Mouse (Mus musculus) lung, embryonic 15.5 days (tissue): ENCODE data around the gene Aldh3b2. TPM values are rescaled to one million over a fixed set of nuclear protein-coding genes. Genes with fewer than 3 reads are reported as not detected.
A peak's percentile ranks its signal among the peaks of the same experiment; 100 is the strongest.

Source experiments
- ATAC-seq: fragments of 200-750 bp; cut with Nextera tagmentation; 2 replicates; pipeline ENCODE4 v1.8.0; 2017; ENCODE audit warnings: moderate number of reproducible peaks, borderline replicate concordance; ENCODE audit not compliant: low FRiP score, low TSS enrichment; ENCODE audit errors: extremely low read depth
- H3K27ac ChIP-seq: fragments of 300-500 bp; sonication (generic); 2 replicates; pipeline ENCODE4 v1.5.1; 2015; ENCODE audit warnings: moderate library complexity, mild to moderate bottlenecking, inconsistent platforms
- H3K27me3 ChIP-seq: fragments of 300-500 bp; sonication (generic); 2 replicates; pipeline ENCODE4 v1.6.1; 2015; ENCODE audit warnings: inconsistent platforms
- H3K36me3 ChIP-seq: fragments of 300-500 bp; sonication (generic); 2 replicates; pipeline ENCODE4 v1.6.1; 2015; ENCODE audit warnings: inconsistent platforms
- H3K4me1 ChIP-seq: fragments of 300-500 bp; sonication (generic); 2 replicates; pipeline ENCODE4 v1.6.1; 2015; ENCODE audit warnings: inconsistent platforms
- H3K4me2 ChIP-seq: fragments of 300-500 bp; sonication (generic); 2 replicates; pipeline ENCODE4 v1.6.1; 2015; ENCODE audit warnings: inconsistent platforms, mild to moderate bottlenecking, moderate library complexity
- H3K4me3 ChIP-seq: fragments of 300-500 bp; sonication (generic); 2 replicates; pipeline ENCODE4 v1.5.1; 2015; ENCODE audit warnings: mild to moderate bottlenecking, inconsistent platforms
- H3K9ac ChIP-seq: fragments of 300-500 bp; sonication (generic); 2 replicates; pipeline ENCODE4 v1.6.1; 2015; ENCODE audit warnings: inconsistent platforms
- H3K9me3 ChIP-seq: fragments of 300-500 bp; sonication (generic); 2 replicates; pipeline ENCODE4 v1.6.1; 2016; ENCODE audit warnings: inconsistent platforms
- WGBS: fragments of 180-500 bp; shearing (Covaris S2); methylation state at CpG from one replicate; pipeline ENCODE4 v1.1.7; 2015; 5-methylcytosine and 5-hydroxymethylcytosine counted together
- polyA plus RNA-seq: library from polyadenylated mRNA; unstranded; fragments of >200 nt; fragmentation: Nextera tagmentation; extraction: Ambion mirVana; gene quantifications from 2 replicates; pipeline ENCODE4 v1.2.1, GENCODE M21; 2015

Gene Aldh3b2
- polyA plus RNA-seq, 1 experiment from 2014 or later, result 1.5 TPM

GRCm38 (mm10) chr19:3930262-3931057, 41.7 kb upstream of the Aldh3b2 start:
- ATAC-seq, result no peak
- Histone ChIP-seq H3K9ac (no peak overlapping the region), H3K4me3 (no peak overlapping the region), H3K27ac (peak overlapping the region; percentile 88), H3K9me3 (no peaks in the 10 kb centered on the region), H3K36me3 (no peaks in the 10 kb centered on the region), H3K4me2 (no peak overlapping the region; the same call in 1 of the 2 replicates), H3K27me3 (no peaks in the 10 kb centered on the region), H3K4me1 (peaks cover 44% of the 10 kb centered on the region)
- WGBS, result 58% methylated on average over 21 of the region's 21 CpGs

- Histone ChIP-seq H3K4me3 (no peak overlapping the region), H3K27ac (no peak overlapping the region), H3K9ac (no peak overlapping the region), H3K4me1 (peaks cover 42% of the 10 kb centered on the region), H3K9me3 (no peaks in the 10 kb centered on the region), H3K36me3 (no peaks in the 10 kb centered on the region), H3K27me3 (no peaks in the 10 kb centered on the region), H3K4me2 (no peak overlapping the region)
- no peak for ATAC-seq
- 88% methylated on average over 9 of the region's 9 CpGs for WGBS
These were observed 40.4 kb upstream of the Aldh3b2 start for GRCm38 (mm10) chr19:3931716-3932115.

GRCm38 (mm10) chr19:3935032-3935895, 36.9 kb upstream of the Aldh3b2 start, which contains the start of gene Unc93b1:
Gene Unc93b1, plus strand, starts transcription at chr19:3935186.
- Histone ChIP-seq H3K9ac (peak within 1 kb of the TSS; percentile 38), H3K27me3 (no peaks in the 10 kb centered on the region), H3K4me2 (peak within 1 kb of the TSS; percentile 69), H3K4me3 (peak within 1 kb of the TSS; percentile 46), H3K4me1 (peaks cover 24% of the 10 kb centered on the region), H3K9me3 (no peaks in the 10 kb centered on the region), H3K36me3 (no peaks in the 10 kb centered on the region), H3K27ac (no peak within 1 kb of the TSS; the same call in 1 of the 2 replicates)
- ATAC-seq, result peak; percentile 88
- WGBS, result 6% methylated on average over 42 of the region's 42 CpGs

- ATAC-seq, result peak; percentile 13
These were observed 36.0 kb upstream of the Aldh3b2 start for GRCm38 (mm10) chr19:3935896-3936850.

GRCm38 (mm10) chr19:3942315-3942714, 29.8 kb upstream of the Aldh3b2 start:
- no peak overlapping the region for H3K4me3 ChIP-seq
- ATAC-seq, result no peak
- no peaks in the 10 kb centered on the region for H3K9me3 ChIP-seq
- no peaks in the 10 kb centered on the region for H3K4me1 ChIP-seq
- H3K36me3 ChIP-seq, result no peaks in the 10 kb centered on the region
- no peak overlapping the region for H3K27ac ChIP-seq
- H3K9ac ChIP-seq, result no peak overlapping the region
- H3K27me3 ChIP-seq, result no peaks in the 10 kb centered on the region
- no peak overlapping the region for H3K4me2 ChIP-seq
- 77% methylated on average over 7 of the region's 7 CpGs for WGBS

More at GRCm38 (mm10) chr19:3935896-3936850, 36.0 kb upstream of the Aldh3b2 start:
- H3K4me2 ChIP-seq, result peak overlapping the region; percentile 69
- WGBS, result 5% methylated on average over 22 of the region's 22 CpGs
- H3K27ac ChIP-seq, result no peak overlapping the region
- H3K27me3 ChIP-seq, result no peaks in the 10 kb centered on the region
- peak overlapping the region; percentile 38 for H3K9ac ChIP-seq
- H3K4me1 ChIP-seq, result peaks cover 15% of the 10 kb centered on the region
- H3K4me3 ChIP-seq, result peak overlapping the region; percentile 46
- H3K36me3 ChIP-seq, result no peaks in the 10 kb centered on the region
- H3K9me3 ChIP-seq, result no peaks in the 10 kb centered on the region

GRCm38 (mm10) chr19:3942986-3943735, 29.0 kb upstream of the Aldh3b2 start:
- Histone ChIP-seq H3K4me2 (peak overlapping the region; percentile 42), H3K27ac (no peak overlapping the region), H3K9ac (no peak overlapping the region), H3K27me3 (no peaks in the 10 kb centered on the region), H3K9me3 (no peaks in the 10 kb centered on the region), H3K36me3 (no peaks in the 10 kb centered on the region), H3K4me3 (no peak overlapping the region), H3K4me1 (no peaks in the 10 kb centered on the region)
- ATAC-seq, result no peak
- WGBS, result 17% methylated on average over 27 of the region's 27 CpGs

GRCm38 (mm10) chr19:3945872-3946564, 26.1 kb upstream of the Aldh3b2 start:
- no peaks in the 10 kb centered on the region for H3K4me1 ChIP-seq
- ATAC-seq, result no peak
- no peak overlapping the region for H3K27ac ChIP-seq
- no peak overlapping the region for H3K4me2 ChIP-seq
- no peak overlapping the region for H3K9ac ChIP-seq
- 21% methylated on average over 10 of the region's 10 CpGs for WGBS
- no peaks in the 10 kb centered on the region for H3K36me3 ChIP-seq
- no peaks in the 10 kb centered on the region for H3K27me3 ChIP-seq
- no peaks in the 10 kb centered on the region for H3K9me3 ChIP-seq
- no peak overlapping the region for H3K4me3 ChIP-seq

GRCm38 (mm10) chr19:3946715-3947114, 25.4 kb upstream of the Aldh3b2 start:
- 12% methylated on average over 2 of the region's 2 CpGs for WGBS
- Histone ChIP-seq H3K27me3 (no peaks in the 10 kb centered on the region), H3K36me3 (no peaks in the 10 kb centered on the region), H3K4me1 (no peaks in the 10 kb centered on the region), H3K9ac (no peak overlapping the region), H3K4me3 (no peak overlapping the region), H3K4me2 (no peak overlapping the region), H3K27ac (no peak overlapping the region), H3K9me3 (no peaks in the 10 kb centered on the region)
- ATAC-seq, result no peak

GRCm38 (mm10) chr19:3947813-3948212, 24.3 kb upstream of the Aldh3b2 start:
- H3K36me3 ChIP-seq, result no peaks in the 10 kb centered on the region
- 66% methylated on average over 3 of the region's 3 CpGs for WGBS
- H3K27ac ChIP-seq, result no peak overlapping the region
- H3K27me3 ChIP-seq, result no peaks in the 10 kb centered on the region
- no peak overlapping the region for H3K9ac ChIP-seq
- H3K4me2 ChIP-seq, result no peak overlapping the region
- no peaks in the 10 kb centered on the region for H3K9me3 ChIP-seq
- no peak overlapping the region for H3K4me3 ChIP-seq
- ATAC-seq, result no peak
- no peaks in the 10 kb centered on the region for H3K4me1 ChIP-seq

- no peaks in the 10 kb centered on the region for H3K9me3 ChIP-seq
- H3K27ac ChIP-seq, result no peak overlapping the region
- 66% methylated on average over 14 of the region's 14 CpGs for WGBS
- ATAC-seq, result no peak
- no peaks in the 10 kb centered on the region for H3K27me3 ChIP-seq
- H3K4me3 ChIP-seq, result no peak overlapping the region
- H3K9ac ChIP-seq, result no peak overlapping the region
- no peaks in the 10 kb centered on the region for H3K36me3 ChIP-seq
- no peaks in the 10 kb centered on the region for H3K4me1 ChIP-seq
- no peak overlapping the region for H3K4me2 ChIP-seq
These were observed 23.6 kb upstream of the Aldh3b2 start for GRCm38 (mm10) chr19:3948546-3948945.
